Mouse (Mus musculus): Measurements from ENCODE around the gene Tsn. TPM values are rescaled to one million over a fixed set of nuclear protein-coding genes. Genes with fewer than 3 reads are reported as not detected.

The Tsn gene
- total RNA-seq (2021) = 100 to 1,000 TPM in 1 of 2 experiments, 10 to 100 TPM in 1; 98.6 to 104 TPM

DNA sequence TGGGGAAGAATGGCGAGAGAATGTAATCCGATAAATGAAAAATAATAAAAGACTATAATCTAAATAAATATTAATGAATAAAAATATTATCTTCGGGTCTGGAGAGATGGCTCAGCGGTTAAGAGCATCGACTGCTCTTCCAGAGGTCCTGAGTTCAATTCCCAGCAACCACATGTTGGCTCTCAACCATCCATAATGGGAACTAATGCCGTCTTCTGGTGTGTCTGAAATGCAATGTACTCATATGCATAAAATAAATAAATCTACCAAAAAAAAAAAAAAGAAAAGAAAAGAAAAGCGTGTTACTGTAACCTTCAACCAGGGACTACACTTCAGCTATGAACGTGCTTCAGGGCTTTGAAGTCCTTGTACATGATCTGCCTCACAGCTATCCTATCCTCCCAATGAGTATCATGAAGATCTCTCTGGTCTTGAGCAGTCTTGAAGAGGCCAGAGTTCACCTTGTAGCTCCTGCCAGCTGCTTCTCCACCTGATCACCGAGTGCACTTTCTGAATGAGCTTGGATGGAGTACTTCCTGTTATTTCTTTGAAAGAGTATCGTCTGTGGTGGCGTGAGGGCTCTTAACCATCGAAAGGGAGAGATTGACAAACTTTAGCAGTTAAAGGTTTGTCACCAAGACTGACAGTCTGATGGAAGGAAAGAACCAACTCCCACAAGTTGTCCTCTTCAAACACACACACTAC lies at the start of gene Tsn:
Gene Tsn (minus strand): TSS at position 118 of the 705 bp plus-strand sequence.
- no peak for DNase-seq

DNA sequence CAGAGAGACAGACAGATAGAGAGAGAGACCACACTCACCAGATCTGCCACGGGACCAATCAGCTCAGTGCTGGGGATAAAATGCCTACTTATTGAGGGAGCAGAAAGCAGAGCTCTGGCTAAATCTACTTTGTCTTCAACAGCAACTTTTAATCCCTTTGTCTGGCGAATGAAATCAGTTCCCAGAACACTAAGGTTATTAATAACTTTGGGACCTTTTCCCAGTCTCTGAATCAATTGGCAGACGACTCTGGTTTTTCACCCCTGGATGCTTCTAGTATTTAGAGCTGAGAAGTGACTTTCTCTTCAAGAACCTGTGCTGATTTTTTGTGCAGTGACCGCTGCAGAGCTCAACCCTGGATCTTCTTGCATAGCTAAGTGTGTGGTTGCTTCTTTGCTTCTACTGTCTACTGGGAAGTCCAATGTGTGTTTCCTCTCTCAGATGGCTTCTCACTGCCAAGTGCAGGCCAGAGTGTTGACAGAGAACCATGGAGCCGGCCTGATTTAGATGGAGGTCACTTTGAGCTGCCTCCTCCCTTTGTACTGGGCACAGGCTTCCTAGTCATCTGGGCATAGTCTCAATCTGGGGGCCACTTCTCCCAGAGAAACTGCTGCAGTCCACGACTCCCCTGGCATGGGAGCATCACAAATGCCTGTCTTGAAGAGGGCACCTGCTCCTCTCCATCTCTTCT lies 47.7 kb upstream of the Tsn start:
- DNase-seq = no peak

DNA sequence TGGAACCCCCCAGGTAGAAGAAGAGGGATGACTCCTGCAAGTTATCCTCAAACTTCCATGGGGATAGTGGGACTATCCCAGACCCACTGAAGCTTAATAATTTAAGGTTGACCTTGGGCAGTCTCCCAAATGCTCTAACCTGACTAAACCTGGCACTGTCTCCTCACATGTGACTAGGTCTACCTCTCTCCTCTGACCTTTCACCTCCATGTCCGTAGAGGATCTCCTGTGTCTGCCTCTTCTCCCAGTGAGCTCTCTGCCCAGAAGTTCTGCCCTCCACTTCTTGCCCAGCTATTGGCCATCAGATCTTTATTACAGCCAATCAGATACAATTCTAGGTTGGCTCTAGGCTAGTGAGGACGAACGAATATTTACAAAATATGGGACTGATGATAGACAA lies 38.4 kb upstream of the Tsn start:
- DNase-seq = no peak

DNA sequence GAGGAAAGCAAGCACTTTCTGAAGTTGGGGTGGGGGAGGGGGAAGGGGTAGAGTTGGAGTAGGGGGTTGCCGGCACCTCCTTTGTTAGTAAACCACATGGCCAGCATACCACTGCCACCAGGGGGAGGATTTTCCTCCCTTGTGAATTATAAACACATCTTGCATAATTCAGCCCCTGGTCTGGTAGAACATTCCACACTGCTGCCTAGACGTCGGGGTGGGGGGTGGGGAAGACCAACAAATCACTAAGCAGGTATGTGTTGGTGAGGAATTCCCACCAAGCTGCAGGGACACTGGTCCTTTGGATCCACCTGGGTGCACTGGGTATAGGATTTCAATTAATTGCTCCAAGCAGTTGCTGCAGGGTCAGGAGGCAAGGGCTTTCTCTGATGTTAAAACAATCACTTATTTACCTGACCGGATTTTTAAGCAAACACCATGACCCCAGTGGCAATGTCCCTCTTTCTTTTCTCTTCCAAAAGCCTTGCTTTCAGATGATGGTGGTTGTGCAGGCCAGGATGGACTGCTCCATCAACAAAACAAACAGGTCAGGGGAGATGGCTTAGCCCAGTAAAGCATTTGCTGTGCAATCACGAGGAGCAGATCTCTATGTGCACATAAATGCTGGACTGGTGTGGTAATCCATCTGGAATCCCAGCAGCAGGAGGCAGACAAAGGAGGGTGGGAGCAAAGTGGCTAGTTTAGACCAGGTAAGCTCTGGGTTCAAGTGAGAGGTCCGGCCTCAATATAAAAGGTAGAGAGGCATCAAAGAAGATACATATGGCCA lies 32.3 kb upstream of the Tsn start:
- DNase-seq = no peak

DNA sequence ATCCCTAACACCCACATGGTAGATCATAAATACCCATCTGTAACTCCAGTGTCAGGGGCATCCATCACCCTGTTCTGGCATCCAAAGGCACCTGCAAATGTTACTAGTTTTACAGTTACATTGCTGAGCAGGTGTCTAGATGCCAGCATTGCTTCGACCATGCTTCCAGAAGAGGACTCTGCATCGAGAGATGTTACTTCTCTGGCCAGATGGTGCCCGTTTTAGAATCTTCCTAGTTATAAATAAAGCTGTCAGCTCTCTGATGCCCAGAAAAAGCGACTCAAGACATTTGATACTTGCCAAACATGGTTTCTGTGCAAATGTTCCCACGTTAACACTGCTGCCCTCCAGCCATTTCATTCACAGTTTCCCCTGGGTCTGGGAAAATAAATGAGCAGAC lies 26.4 kb upstream of the Tsn start:
- DNase-seq = peak in 1 of 2 experiments; percentile 4

DNA sequence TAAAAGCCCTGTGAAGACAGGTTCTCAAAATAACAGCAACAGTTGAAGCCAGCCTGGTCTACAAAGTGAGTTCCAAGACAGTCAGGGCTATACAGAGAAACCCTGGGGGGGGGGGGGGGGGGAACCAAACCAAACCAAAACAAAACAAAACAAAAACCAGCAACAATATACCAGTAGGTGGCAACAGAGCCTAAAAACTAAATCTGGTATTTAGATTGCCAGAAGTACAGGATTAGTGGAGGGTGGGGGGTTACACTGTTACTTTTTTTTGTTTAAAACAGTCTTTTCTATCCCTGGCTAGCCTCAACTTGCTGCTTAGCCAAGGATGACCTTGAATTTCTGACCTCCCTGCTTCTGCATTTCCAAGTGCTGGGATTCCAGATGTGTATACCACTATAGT lies 24.3 kb upstream of the Tsn start:
- no peak for DNase-seq

DNA sequence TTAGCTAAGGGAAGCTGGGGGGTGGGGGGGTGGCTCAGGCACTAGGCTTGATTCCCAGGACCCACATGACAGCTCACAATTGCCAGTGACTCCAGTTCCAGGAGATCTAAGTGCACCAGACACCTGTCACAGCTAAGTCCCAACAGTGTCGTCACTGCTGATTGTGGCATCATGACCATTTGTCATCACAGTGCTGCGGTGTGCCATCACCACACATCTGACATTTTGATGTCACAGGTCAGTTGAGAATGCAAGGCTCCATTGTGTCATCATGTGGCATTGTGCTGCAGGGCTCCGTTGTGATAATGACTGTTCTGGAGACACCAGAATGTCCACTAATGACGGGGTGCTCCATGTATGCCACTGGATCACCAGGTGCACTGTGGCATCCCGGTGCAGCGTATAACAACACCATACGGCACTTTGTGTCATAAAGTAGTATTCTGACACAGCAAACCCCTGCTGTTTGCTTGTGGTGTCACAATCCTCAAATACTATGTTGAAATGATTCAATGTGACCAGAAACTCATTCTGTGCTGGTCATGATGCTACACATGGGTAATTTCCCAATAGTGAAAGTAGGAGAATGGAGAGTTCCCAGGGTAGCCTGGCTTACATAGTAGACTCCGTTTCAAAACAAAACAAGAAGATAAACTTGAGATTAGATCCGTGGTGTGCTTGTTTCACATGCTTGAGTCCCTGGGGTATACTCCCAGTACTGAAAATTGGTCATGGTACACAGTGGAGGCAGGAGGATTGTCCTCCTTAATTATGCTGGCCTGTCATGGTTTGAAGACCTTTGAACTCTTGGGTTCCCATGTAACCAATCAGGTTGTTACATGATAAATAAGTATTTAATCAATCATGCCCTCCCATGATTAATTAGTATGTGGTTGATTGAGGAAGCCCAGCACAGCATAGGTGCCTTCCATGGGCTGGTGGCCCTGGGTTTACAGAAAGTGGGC lies 23.5 kb upstream of the Tsn start:
- no peak for DNase-seq

DNA sequence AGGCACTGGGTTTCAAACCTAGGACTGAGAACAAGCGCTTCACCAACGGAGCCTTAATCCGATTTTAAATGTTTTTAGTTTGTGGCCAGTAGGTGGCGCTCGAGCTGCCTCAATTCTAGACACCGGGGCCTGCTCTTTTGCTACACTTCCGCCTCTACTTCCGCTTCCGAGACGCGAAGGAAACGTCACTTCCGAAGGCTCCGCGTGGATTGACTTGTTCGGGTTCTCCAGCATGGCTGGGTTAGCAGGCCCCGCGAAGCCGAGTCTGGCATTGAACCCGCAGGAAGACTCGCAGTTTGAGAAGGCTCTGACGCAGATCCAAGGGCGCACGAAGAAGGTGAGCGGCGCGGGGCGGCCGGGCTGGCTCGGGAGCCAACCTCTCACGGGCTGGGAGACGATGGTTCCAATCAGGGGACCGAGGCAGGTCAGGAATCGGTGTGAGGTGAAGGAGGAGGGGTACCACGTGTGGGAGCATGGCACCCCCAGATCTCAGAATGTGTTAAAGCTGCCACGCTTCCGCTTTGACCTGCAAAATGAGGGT lies 10.2 kb upstream of the Tsn start, which contains the start of gene Nifk:
Gene Nifk (plus strand): TSS at position 179 of the 541 bp plus-strand sequence.
- peak; percentile 91 to 92 for DNase-seq

DNA sequence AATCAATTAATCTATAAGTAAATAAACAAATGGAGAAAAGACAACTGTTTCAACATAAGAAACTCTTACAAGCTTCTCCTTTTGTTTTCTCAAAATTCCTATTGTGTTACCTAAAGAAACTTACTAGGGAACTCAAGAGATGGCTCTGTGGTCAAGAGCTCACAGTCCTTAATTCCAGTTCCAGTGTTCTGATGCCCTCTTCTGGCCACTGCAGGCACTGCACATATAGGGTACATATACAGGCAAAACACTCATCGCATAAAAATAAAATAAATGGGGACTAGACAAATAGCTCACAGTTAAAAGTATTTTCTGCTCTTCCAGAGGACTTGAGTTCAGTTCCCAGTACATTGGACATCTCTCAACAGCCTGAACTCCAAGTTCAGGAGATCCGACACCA lies 9.2 kb upstream of the Tsn start:
- DNase-seq = no peak

DNA sequence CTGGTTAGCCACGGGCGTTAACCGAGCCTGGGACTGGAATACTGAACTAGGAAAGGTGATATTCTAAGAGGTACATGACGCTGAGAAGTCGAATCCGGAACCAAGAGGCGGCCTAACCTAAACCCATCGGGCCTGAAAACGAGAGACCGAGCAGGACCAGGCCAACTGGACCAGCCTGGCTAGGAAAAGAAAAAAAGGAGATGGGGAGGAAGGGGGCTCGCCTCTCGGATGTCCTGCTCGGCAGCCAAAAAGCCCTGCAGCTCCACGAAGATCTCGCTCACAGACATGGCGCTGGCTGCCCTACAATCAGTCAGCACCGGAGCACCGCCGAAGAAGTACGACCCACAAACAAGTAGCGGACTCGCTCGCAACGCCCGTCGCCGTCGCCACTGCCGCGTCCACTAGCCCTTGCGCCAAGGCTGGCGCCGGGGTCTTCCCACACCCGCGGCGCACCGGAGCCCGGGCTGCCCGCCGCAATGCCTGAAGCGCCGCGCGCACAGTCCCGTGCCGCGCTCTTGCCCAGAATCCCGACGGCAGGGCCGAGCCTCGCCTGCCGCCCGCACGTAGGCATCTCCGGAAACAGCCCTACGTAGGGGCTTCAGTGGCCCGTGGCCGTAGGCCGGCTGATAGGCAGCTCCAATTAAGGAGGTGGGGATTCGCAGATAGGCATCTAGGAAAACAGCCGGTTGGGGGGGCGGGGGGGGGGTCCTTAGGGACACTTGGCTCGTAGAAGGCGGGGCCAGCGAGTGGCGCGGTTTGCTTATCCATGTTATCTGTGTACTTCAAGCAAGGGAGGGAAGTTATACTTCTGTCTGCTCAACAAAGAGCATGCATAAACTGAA lies 538 bp downstream of the Tsn start:
- DNase-seq = peak; percentile 88 to 89

DNA sequence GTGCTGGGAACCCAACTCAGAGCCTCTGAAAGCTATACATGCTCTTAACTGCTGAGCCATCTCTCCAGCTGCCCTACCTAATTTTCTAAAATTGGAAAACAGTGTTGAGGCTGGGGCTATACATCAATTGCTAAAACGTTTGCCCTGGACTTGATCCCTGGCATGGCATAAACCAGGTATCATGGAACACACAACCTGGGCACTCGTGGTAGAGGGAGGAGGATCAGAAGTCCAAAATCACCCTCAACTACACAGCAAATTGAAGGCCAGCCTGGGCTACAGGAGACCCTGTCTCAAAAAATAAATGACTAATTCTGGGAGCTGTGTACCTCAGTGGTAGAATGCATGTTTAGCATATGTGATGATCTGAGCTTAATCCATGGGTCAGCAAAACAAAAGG lies 13.8 kb downstream of the Tsn start:
- DNase-seq = no peak

DNA sequence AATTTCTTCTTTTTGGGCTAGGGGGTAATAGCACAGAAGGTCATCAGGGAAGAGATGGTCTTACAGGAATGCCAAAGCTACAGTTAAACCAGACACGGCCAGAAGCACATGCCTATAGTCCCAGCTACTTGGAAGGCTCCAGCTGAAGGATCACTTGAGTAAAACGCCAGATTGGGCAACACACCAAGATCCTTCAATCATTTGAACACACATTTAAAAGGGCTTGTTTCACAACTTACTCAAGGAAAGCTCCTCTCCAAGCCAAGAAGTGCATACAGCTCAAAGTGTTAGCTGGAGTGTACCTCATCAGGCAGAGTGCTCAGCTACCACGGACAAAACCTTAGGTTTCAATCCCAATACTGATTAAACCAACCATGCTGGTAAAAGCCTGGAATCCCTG lies 14.9 kb downstream of the Tsn start:
- no peak for DNase-seq

DNA sequence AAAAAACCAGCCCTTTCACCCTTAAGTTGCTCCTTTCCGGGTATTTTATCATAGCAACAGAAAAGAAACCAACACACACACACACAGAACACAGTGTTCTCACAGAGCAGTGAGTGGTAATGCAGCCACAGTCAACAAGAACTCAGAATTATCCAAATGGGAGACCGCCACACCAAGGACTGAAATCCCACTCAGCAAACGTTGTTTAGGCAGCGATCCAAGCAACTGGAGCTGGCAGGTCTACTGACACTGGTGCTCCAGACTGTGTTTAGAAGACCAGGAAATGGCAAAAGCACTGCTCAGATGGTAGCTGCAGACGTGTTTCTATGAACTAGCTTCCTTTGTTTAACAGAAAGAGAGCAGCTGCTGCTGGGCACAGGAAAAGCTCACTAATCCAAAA lies 16.7 kb downstream of the Tsn start:
- peak; percentile 19 to 33 for DNase-seq

DNA sequence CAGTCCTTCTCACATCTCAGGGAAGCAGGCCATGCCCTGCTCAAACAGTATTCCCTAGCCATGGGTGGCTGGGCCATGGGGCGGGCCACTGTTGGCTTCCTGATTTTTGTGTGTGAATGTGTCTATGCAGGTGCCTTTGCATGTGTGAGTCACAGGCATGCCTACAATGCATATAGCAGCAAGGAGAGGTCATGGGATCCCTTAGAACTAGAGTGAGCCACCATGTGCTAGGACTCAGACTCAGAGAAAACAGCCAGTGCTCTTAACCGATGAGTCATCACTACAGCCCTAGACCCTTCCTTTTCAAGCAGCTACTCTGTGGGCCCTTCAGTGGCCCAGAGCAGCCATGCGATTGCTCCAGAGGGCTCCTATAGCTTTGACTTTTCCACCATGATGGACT lies 17.3 kb downstream of the Tsn start:
- DNase-seq = no peak

DNA sequence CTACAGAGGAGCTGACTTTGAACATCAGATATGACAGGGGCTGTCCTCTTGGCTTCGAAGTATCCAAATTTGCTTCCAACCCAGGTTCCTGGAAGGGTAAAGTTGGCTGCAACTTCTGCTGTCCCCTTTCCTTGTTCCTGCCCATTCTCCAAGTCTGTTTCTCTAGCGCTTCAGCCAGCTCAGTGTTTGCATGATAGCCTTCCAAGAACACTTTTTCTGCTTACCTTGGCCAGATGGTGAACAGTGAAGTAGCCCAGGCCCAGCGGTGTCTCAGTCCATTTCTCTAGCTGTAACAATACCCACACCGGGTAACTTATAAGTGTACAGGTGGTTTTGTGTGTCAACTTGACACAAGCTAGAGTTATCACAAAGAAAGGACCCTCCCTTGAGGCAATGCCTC lies 19.2 kb downstream of the Tsn start:
- no peak for DNase-seq

DNA sequence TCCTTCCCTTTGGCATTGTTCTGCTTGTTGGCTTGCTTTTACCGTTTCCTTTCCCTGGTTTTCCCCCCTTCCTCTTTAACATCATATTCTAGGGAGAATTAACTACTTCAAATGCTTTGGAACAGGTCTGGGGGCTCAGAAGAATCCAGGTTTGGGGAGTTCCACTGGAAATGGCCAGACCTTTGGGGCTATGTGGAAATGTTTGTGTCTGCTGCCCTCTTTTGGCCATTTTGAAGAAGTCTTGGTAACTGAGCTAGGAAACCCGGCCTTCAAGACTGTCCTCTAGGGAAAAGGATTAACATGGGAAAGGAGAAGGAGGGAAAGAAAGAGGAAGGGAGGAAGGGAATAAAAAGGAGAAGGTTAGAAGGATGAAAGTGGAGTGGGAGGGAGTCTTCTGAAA lies 36.4 kb downstream of the Tsn start:
- no peak for DNase-seq

DNA sequence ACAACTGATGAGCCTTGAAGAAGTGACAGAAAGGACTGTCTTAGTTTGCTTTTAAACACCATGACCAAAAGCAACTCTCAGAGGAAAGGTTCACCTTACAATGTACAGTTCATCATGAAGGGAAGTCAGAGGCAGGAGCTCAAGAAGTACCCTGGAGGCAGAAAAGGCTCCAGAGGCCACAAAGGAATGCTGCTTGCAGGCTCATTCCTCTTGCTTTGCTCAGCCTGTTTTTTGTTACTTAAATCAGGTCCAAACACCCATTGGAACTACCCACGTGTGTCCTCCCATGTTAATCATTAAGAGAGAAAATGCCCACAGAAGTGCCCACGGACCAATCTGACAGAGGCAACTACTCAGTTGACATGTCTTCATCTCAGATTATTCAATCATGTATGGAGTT lies 59.6 kb downstream of the Tsn start:
- no peak for DNase-seq
